Mouse (Mus musculus) cerebellum, adult 2 months (tissue): ENCODE measurements around the gene Ncoa3.

Source experiments
- CTCF ChIP-seq: fragments of 200-500 bp; IDR thresholded peaks from 2 replicates; pipeline ENCODE4 v1.5.1; 2011; ENCODE audit warnings: low read depth, mild to moderate bottlenecking, control low read depth, low read length, moderate library complexity, borderline replicate concordance; ENCODE audit not compliant: insufficient read depth
- POLR2A ChIP-seq: fragments of 200-500 bp; IDR thresholded peaks from 2 replicates; pipeline ENCODE4 v1.6.1; 2011; ENCODE audit warnings: low read length, control low read depth, borderline replicate concordance; ENCODE audit not compliant: insufficient read depth

DNA sequence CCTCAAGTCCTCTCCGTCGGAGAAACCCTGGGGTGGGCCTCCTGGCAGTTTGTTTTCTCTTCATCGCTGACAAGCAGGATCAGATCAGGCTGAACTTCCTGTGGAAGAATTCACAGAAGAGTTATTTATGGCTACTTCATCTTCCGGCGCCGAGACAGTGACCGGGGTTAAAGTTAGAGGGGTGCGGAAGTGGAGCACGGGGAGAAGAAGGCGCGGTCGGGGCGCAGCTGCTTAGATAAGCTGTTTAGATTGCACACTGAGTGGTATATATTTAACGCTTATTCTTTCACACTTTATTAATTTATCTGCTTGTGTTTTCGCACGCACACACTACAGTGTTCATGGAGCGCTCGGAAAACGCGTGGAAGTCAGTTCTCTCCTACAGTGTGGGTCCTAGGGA, 37.6 kb upstream of the Ncoa3 start:
- no peak for TF ChIP-seq POLR2A
- TF ChIP-seq CTCF: no peak
